Mouse (Mus musculus) midbrain, embryonic 13.5 days (tissue): ENCODE measurements around the gene Mcl1. TPM values are rescaled to one million over a fixed set of nuclear protein-coding genes. Genes with fewer than 3 reads are reported as not detected.

Experiments
- ATAC-seq: fragments of 200-750 bp; cut with Nextera tagmentation; 2 replicates; pipeline ENCODE4 v1.8.0; 2017; ENCODE audit warnings: mild to moderate bottlenecking, moderate TSS enrichment, moderate library complexity
- H3K27ac ChIP-seq: fragments of 300-500 bp; sonication (generic); 2 replicates; pipeline ENCODE4 v1.5.1; 2015; ENCODE audit warnings: inconsistent platforms, mild to moderate bottlenecking, moderate library complexity
- H3K27me3 ChIP-seq: fragments of 300-500 bp; sonication (generic); 2 replicates; pipeline ENCODE4 v1.6.1; 2015; ENCODE audit warnings: mild to moderate bottlenecking, inconsistent platforms
- H3K36me3 ChIP-seq: fragments of 300-500 bp; sonication (generic); 2 replicates; pipeline ENCODE4 v1.6.1; 2015; ENCODE audit warnings: mild to moderate bottlenecking, inconsistent platforms
- H3K4me1 ChIP-seq: fragments of 300-500 bp; sonication (generic); replicated peaks from 2 replicates; pipeline ENCODE4 v1.6.1; 2015; ENCODE audit warnings: inconsistent platforms
- H3K4me2 ChIP-seq: fragments of 300-500 bp; sonication (generic); replicated peaks from 2 replicates; pipeline ENCODE4 v1.6.1; 2015; ENCODE audit warnings: moderate library complexity, mild to moderate bottlenecking, inconsistent platforms
- H3K4me3 ChIP-seq: fragments of 300-500 bp; sonication (generic); replicated peaks from 2 replicates; pipeline ENCODE4 v1.5.1; 2015; ENCODE audit warnings: mild to moderate bottlenecking, inconsistent platforms
- H3K9ac ChIP-seq: fragments of 300-500 bp; sonication (generic); replicated peaks from 2 replicates; pipeline ENCODE4 v1.6.1; 2015; ENCODE audit warnings: mild to moderate bottlenecking, inconsistent platforms
- H3K9me3 ChIP-seq: fragments of 300-500 bp; sonication (generic); 2 replicates; pipeline ENCODE4 v1.6.1; 2016; ENCODE audit warnings: mild to moderate bottlenecking, inconsistent platforms
- WGBS: fragments of 180-500 bp; shearing (Covaris S2); methylation state at CpG from one replicate; pipeline ENCODE4 v1.1.7; 2015; 5-methylcytosine and 5-hydroxymethylcytosine counted together
- polyA plus RNA-seq: library from polyadenylated mRNA; unstranded; fragments of >200 nt; fragmentation: Nextera tagmentation; extraction: Ambion mirVana; gene quantifications from 2 replicates; pipeline ENCODE4 v1.2.1, GENCODE M21; 2015

Gene Mcl1
- polyA plus RNA-seq, 1 experiment from 2014 or later = 56.3 TPM

GRCm38 (mm10) chr3:95707497-95707896, 48.9 kb downstream of the Mcl1 start:
- Histone ChIP-seq H3K4me1 (no peaks in the 10 kb centered on the region), H3K36me3 (no peaks in the 10 kb centered on the region), H3K4me3 (no peak overlapping the region), H3K27me3 (no peaks in the 10 kb centered on the region), H3K9ac (no peak overlapping the region), H3K9me3 (no peaks in the 10 kb centered on the region), H3K4me2 (no peak overlapping the region), H3K27ac (no peak overlapping the region)
- ATAC-seq = no peak
- 93% methylated on average over 7 of the region's 7 CpGs for WGBS

- Histone ChIP-seq H3K4me2 (no peak overlapping the region), H3K4me1 (no peaks in the 10 kb centered on the region), H3K36me3 (no peaks in the 10 kb centered on the region), H3K9me3 (peaks cover 3% of the 10 kb centered on the region; the same call in 1 of the 2 replicates), H3K4me3 (no peak overlapping the region), H3K27ac (no peak overlapping the region), H3K9ac (no peak overlapping the region), H3K27me3 (no peaks in the 10 kb centered on the region)
- WGBS = 95% methylated on average over 4 of the region's 4 CpGs
- ATAC-seq = no peak
These were observed 50.5 kb downstream of the Mcl1 start for GRCm38 (mm10) chr3:95709044-95709443.

GRCm38 (mm10) chr3:95709967-95710366, 51.4 kb downstream of the Mcl1 start:
- H3K9me3 ChIP-seq = peaks cover 3% of the 10 kb centered on the region; the same call in 1 of the 2 replicates
- H3K9ac ChIP-seq = no peak overlapping the region
- H3K36me3 ChIP-seq = no peaks in the 10 kb centered on the region
- H3K4me3 ChIP-seq = no peak overlapping the region
- H3K4me1 ChIP-seq = no peaks in the 10 kb centered on the region
- H3K27me3 ChIP-seq = no peaks in the 10 kb centered on the region
- no peak overlapping the region for H3K27ac ChIP-seq
- ATAC-seq = no peak
- H3K4me2 ChIP-seq = no peak overlapping the region

Other genes starting within 250 kb of the Mcl1 start
- 22.5 and 26.1 TPM in 2 replicates for gene Arnt, start 224.4 kb upstream of the Mcl1 start, polyA plus RNA-seq
- gene Ctsk, start 159.5 kb upstream of the Mcl1 start, polyA plus RNA-seq = 4.8 and 5.8 TPM in 2 replicates
- gene Ctss, start 132.0 kb upstream of the Mcl1 start, polyA plus RNA-seq = 10.5 and 10.6 TPM in 2 replicates
- not detected in 2 replicates for gene Hormad1, start 99.1 kb upstream of the Mcl1 start, polyA plus RNA-seq
- 35.2 and 37.7 TPM in 2 replicates for gene Golph3l, start 69.9 kb upstream of the Mcl1 start, polyA plus RNA-seq
- 116 TPM in 2 replicates for gene Ensa, start 33.8 kb upstream of the Mcl1 start, polyA plus RNA-seq
- 0.68 and 1.9 TPM in 2 replicates for gene Adamtsl4, start 29.1 kb downstream of the Mcl1 start, polyA plus RNA-seq
- 11.3 and 11.8 TPM in 2 replicates for gene Ecm1, start 80.8 kb downstream of the Mcl1 start, polyA plus RNA-seq
- 44.7 and 45.5 TPM in 2 replicates for gene Tars2, start 101.4 kb downstream of the Mcl1 start, polyA plus RNA-seq
- 24.8 and 25.0 TPM in 2 replicates for gene Rprd2, start 160.1 kb downstream of the Mcl1 start, polyA plus RNA-seq
- gene Prpf3, start 197.1 kb downstream of the Mcl1 start, polyA plus RNA-seq = 39.5 and 48.0 TPM in 2 replicates
- 340 TPM in 2 replicates for gene Mrps21, start 212.7 kb downstream of the Mcl1 start, polyA plus RNA-seq
- gene Ciart, start 223.5 kb downstream of the Mcl1 start, polyA plus RNA-seq = 3.2 and 4.8 TPM in 2 replicates
- gene BC028528, start 233.2 kb downstream of the Mcl1 start, polyA plus RNA-seq = 12.9 and 14.4 TPM in 2 replicates
- 32.6 and 33.8 TPM in 2 replicates for gene Aph1a, start 235.2 kb downstream of the Mcl1 start, polyA plus RNA-seq
- gene Car14, start 245.9 kb downstream of the Mcl1 start, polyA plus RNA-seq = 8.5 and 11.7 TPM in 2 replicates